Mouse (Mus musculus) heart, embryonic 14.5 days (tissue): ENCODE results near the gene Rtl8c. TPM values are rescaled to one million over a fixed set of nuclear protein-coding genes. Genes with fewer than 3 reads are reported as not detected.
"Not testable (repeated sequence)": the region's sequence is repeated elsewhere in the genome, so short reads cannot be mapped to it uniquely, and the experiment has no call there.

Source experiments
- ATAC-seq: fragments of 200-750 bp; cut with Nextera tagmentation; 2 replicates; pipeline ENCODE4 v1.8.0; 2017; ENCODE audit warnings: low read depth, moderate TSS enrichment; ENCODE audit not compliant: insufficient number of reproducible peaks, insufficient read depth, low FRiP score
- H3K27ac ChIP-seq, 2 experiments: fragments of 200-500 bp in 1 of 2; fragments of 300-500 bp in 1 of 2; sonication (generic) in 1 of 2; replicated peaks in 1 of 2; 2 replicates each; pipeline ENCODE4 v1.5.1; 2012 to 2014; ENCODE audit warnings: low read depth in 2 of 2, low read length in 2 of 2, control low read depth in 1 of 2, mild to moderate bottlenecking in 1 of 2, mixed read lengths in 1 of 2; ENCODE audit not compliant: control insufficient read depth in 1 of 2, insufficient read depth in 1 of 2
- H3K27me3 ChIP-seq: fragments of 300-500 bp; sonication (generic); 2 replicates; pipeline ENCODE4 v1.6.1; 2014; ENCODE audit warnings: mild to moderate bottlenecking, low read length, control low read depth; ENCODE audit not compliant: control insufficient read depth, insufficient read depth
- H3K36me3 ChIP-seq: fragments of 300-500 bp; sonication (generic); 2 replicates; pipeline ENCODE4 v1.6.1; 2014; ENCODE audit warnings: mild to moderate bottlenecking, control low read depth, low read length, mixed read lengths; ENCODE audit not compliant: control insufficient read depth, insufficient read depth
- H3K4me1 ChIP-seq, 2 experiments: fragments of 200-500 bp in 1 of 2; fragments of 300-500 bp in 1 of 2; sonication (generic) in 1 of 2; 2 replicates each; pipeline ENCODE4 v1.6.1; 2012 to 2014; ENCODE audit warnings: low read length in 2 of 2, control low read depth in 1 of 2, mixed read lengths in 1 of 2; ENCODE audit not compliant: control insufficient read depth in 2 of 2, insufficient read depth in 2 of 2
- H3K4me2 ChIP-seq: fragments of 300-500 bp; sonication (generic); 2 replicates; pipeline ENCODE4 v1.6.1; 2014; ENCODE audit warnings: mild to moderate bottlenecking, low read length
- H3K4me3 ChIP-seq, 2 experiments: fragments of 200-500 bp in 1 of 2; fragments of 300-500 bp in 1 of 2; sonication (generic) in 1 of 2; 2 replicates each; pipeline ENCODE4 v1.5.1; 2012 to 2014; ENCODE audit warnings: low read length in 2 of 2, mild to moderate bottlenecking in 2 of 2, control low read depth in 1 of 2, low read depth in 1 of 2, moderate library complexity in 1 of 2; ENCODE audit not compliant: control insufficient read depth in 1 of 2, insufficient read depth in 1 of 2
- H3K9ac ChIP-seq: fragments of 300-500 bp; sonication (generic); 2 replicates; pipeline ENCODE4 v1.6.1; 2014; ENCODE audit warnings: mild to moderate bottlenecking, low read length
- H3K9me3 ChIP-seq: fragments of 300-500 bp; sonication (generic); 2 replicates; pipeline ENCODE4 v1.6.1; 2016; ENCODE audit warnings: low read length, control low read depth; ENCODE audit not compliant: control insufficient read depth
- WGBS: fragments of 180-500 bp; shearing (Covaris S2); extraction: QIAGEN DNeasy Blood & Tissue Kit; methylation state at CpG from one replicate; pipeline ENCODE4 v1.1.7; 2014; 5-methylcytosine and 5-hydroxymethylcytosine counted together
- polyA plus RNA-seq: library from polyadenylated mRNA; unstranded; fragments of >200 nt; fragmentation: Nextera tagmentation; extraction: Ambion mirVana; gene quantifications from 2 replicates; pipeline ENCODE4 v1.2.1, GENCODE M21; 2014

The Rtl8c gene
- polyA plus RNA-seq: 62.5 and 64.6 TPM in 2 replicates

DNA sequence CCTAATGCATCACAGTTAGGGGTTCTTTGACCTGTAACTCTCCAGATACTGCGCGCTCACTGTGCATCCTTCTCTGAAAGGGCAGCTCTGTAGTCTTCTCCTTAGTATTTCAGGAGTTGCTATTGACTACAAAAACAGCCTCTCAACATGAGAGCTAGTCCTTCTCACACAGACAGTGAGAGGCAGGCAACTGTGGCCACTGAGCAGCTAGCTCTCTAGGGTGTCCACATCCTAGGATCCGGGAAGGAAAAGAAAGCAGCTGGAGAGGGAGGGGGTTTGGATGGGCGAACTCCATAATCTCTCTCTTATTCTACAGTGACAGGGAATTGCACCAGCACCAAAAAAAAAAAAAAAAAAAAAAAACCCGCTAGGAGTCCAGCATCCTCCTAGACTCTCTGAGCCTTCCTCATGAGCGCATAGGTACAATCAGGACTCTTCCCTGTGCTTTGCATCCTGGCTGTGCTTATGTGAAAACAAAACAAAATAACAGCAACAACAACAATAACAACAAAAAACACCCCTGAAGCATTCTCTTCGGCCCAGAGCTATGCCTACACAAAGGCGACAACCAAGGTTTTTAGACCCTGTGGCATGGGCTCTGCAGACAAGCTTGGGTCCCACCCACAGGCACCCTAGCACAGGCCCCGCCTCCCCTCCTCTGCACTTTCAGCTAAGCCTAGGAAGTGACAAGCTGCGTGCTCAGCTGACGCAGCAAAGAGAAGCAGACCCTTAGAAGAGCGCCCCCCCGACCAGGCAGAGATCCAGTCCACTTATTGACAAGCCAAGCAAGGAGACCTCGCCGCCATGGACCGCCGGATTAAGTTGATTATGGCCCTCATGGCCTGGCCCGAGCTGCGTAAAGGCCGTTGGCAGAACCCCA is at the start of gene Rtl8c:
TSS of gene Rtl8c (plus strand) at position 791 of the 880 bp plus-strand sequence.
- peak; percentile 70; the same call in 1 of the 2 replicates for ATAC-seq
- Histone ChIP-seq H3K4me3 (peak within 1 kb of the TSS; percentile 49 to 72), H3K9me3 (no peaks in the 10 kb centered on the region), H3K9ac (peak within 1 kb of the TSS; percentile 70), H3K27me3 (no peaks in the 10 kb centered on the region), H3K36me3 (no peaks in the 10 kb centered on the region), H3K4me1 (no peaks in the 10 kb centered on the region), H3K4me2 (peak within 1 kb of the TSS; percentile 66), H3K27ac (peak within 1 kb of the TSS; percentile 67 to 78)
- 25% methylated on average over 19 of the region's 20 CpGs for WGBS

GRCm38 (mm10) chrX:53579311-53579710 is 28.5 kb upstream of the Rtl8c start:
- WGBS: 56% methylated on average over 1 of the region's 1 CpGs
- no peak overlapping the region for H3K27ac ChIP-seq
- H3K4me2 ChIP-seq: no peak overlapping the region
- no peak overlapping the region for H3K9ac ChIP-seq
- no peak for ATAC-seq
- H3K4me3 ChIP-seq: no peak overlapping the region
- no peaks in the 10 kb centered on the region for H3K36me3 ChIP-seq
- H3K4me1 ChIP-seq: no peaks in the 10 kb centered on the region
- H3K9me3 ChIP-seq: no peaks in the 10 kb centered on the region
- no peaks in the 10 kb centered on the region for H3K27me3 ChIP-seq

- not testable (repeated sequence) for H3K27me3 ChIP-seq, H3K9ac ChIP-seq, H3K9me3 ChIP-seq, H3K27ac ChIP-seq, H3K4me3 ChIP-seq, H3K4me1 ChIP-seq, H3K4me2 ChIP-seq, H3K36me3 ChIP-seq, ATAC-seq
- 82% methylated on average over 2 of the region's 4 CpGs for WGBS
These were observed 26.4 kb upstream of the Rtl8c start for GRCm38 (mm10) chrX:53581407-53581806.

- H3K27ac ChIP-seq, H3K4me3 ChIP-seq, H3K4me1 ChIP-seq, H3K9me3 ChIP-seq, H3K9ac ChIP-seq, H3K36me3 ChIP-seq, H3K27me3 ChIP-seq, H3K4me2 ChIP-seq, ATAC-seq: not testable (repeated sequence)
- 48% methylated on average over 2 of the region's 4 CpGs for WGBS
These were observed 24.4 kb upstream of the Rtl8c start for GRCm38 (mm10) chrX:53583404-53583803.

DNA sequence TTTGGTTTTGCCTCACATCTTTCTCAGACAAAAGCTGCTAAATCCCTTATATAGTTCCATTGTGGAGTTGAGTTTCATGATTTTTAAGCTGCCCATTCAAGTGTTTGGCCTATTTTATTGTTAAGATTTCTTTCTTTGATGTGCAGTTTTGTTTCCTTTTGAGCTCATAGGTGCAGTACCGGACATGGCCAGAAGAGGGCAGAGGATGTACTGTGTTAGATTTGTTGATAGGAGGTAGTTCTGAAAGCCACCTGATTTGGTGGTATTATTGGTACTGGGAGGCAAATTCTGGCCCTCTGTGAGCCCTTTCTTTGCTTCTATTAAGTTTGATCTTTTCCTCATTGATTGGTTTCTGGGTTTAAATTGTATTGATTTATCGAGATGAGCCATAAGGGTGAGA is 7.8 kb upstream of the Rtl8c start:
- not testable (repeated sequence) for H3K4me1 ChIP-seq, ATAC-seq, H3K27ac ChIP-seq, H3K36me3 ChIP-seq, H3K9me3 ChIP-seq, H3K27me3 ChIP-seq, H3K4me3 ChIP-seq, H3K9ac ChIP-seq, H3K4me2 ChIP-seq
- WGBS: 43% methylated on average over 2 of the region's 2 CpGs

DNA sequence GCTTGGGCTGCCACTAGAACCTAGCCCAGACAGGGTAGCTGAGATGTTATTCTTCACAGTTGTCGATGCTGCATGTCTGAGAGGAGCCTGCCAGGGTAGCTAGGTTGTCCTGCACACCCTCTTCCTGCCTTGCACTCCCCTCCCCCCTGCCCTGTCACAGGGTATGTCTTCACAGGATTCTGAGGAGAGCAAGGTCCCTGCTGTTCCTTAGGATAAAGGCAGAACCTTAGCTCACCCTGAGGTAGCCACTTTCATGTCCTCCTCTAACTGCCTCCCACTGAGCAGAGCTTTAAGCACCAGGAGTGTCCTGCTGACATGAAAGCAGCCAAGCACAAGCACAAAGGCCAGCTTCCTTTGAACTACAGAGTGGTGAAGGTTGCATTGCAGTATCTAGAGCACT is 1.7 kb upstream of the Rtl8c start:
- H3K9me3 ChIP-seq, H3K4me2 ChIP-seq, H3K27ac ChIP-seq, H3K27me3 ChIP-seq, H3K4me3 ChIP-seq, H3K4me1 ChIP-seq, H3K36me3 ChIP-seq, ATAC-seq, H3K9ac ChIP-seq: not testable (repeated sequence)
- WGBS: 16% methylated on average over 1 of the region's 1 CpGs

DNA sequence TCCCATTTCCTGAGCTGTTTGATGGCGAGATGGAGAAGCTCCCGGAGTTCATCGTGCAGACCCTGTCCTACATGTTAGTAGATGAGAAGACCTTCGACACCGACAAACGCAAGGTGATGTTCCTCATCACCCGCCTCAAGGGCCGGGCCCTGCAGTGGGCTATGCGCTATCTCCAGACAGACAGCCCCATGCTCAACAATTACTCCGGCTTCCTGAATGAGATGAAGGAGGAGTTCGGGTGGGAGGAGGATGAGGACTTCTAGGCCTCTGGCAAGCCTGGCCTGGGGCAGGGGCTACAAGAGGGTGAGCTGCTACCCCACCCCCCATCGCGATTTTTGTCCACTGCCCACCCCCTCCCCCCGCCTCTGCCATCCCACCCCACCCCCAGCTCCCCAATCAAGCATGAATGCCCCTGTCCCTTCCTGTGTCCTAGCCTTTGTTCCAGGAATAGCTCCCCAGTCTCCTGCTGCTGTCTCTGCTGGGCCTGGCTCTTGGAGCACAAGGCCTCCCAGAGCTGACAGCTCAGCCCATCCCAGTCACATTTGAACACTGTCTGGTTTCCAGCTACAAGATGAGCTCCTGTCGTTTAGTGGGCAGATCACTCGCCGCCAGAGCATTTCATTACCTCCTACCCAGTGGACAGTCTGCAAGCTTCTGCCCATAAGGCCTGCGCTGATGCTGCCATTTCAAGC is 436 bp downstream of the Rtl8c start:
- ATAC-seq: peak; percentile 48; the same call in 1 of the 2 replicates

More for the DNA sequence above, 436 bp downstream of the Rtl8c start:
- peak overlapping the region; percentile 66 for H3K4me2 ChIP-seq
- peak overlapping the region; percentile 49 to 72 for H3K4me3 ChIP-seq
- WGBS: 34% methylated on average over 15 of the region's 18 CpGs
- H3K9me3 ChIP-seq: no peaks in the 10 kb centered on the region
- no peaks in the 10 kb centered on the region for H3K36me3 ChIP-seq
- no peaks in the 10 kb centered on the region for H3K27me3 ChIP-seq
- peak overlapping the region; percentile 67 to 78 for H3K27ac ChIP-seq
- H3K4me1 ChIP-seq: no peaks in the 10 kb centered on the region
- peak overlapping the region; percentile 70 for H3K9ac ChIP-seq
